Mouse (Mus musculus) liver, adult 2 months (tissue): ENCODE measurements around the gene Hc.

Experiments used
- CTCF ChIP-seq: fragments of 200-500 bp; IDR thresholded peaks from 2 replicates; pipeline ENCODE4 v1.5.1; 2011; ENCODE audit warnings: low read depth, low read length, control low read depth
- POLR2A ChIP-seq: fragments of 200-500 bp; IDR thresholded peaks from 2 replicates; pipeline ENCODE4 v1.6.1; 2011; ENCODE audit warnings: low read length, control low read depth; ENCODE audit not compliant: insufficient read depth; ENCODE audit errors: extremely low read depth

GRCm38 (mm10) chr2:34962893-34963292 lies 98.3 kb downstream of the Hc start:
- TF ChIP-seq POLR2A = no peak
- TF ChIP-seq CTCF = no peak
